Mouse (Mus musculus) hindbrain, embryonic 12.5 days (tissue): Measurements from ENCODE around the gene Itgbl1. TPM values are rescaled to one million over a fixed set of nuclear protein-coding genes. Genes with fewer than 3 reads are reported as not detected.
"Not testable (repeated sequence)": the region's sequence is repeated elsewhere in the genome, so short reads cannot be mapped to it uniquely, and the experiment has no call there.

ENCODE experiments used
- ATAC-seq: fragments of 200-750 bp; cut with Nextera tagmentation; 2 replicates; pipeline ENCODE4 v1.8.0; 2017; ENCODE audit warnings: moderate TSS enrichment; ENCODE audit not compliant: low FRiP score
- H3K27ac ChIP-seq: fragments of 300-500 bp; sonication (generic); 2 replicates; pipeline ENCODE4 v1.5.1; 2016; ENCODE audit warnings: mild to moderate bottlenecking
- H3K27me3 ChIP-seq: fragments of 300-500 bp; sonication (generic); 2 replicates; pipeline ENCODE4 v1.6.1; 2016; ENCODE audit warnings: mild to moderate bottlenecking
- H3K36me3 ChIP-seq: fragments of 300-500 bp; sonication (generic); 2 replicates; pipeline ENCODE4 v1.6.1; 2016; ENCODE audit warnings: mild to moderate bottlenecking
- H3K4me1 ChIP-seq: fragments of 300-500 bp; sonication (generic); 2 replicates; pipeline ENCODE4 v1.6.1; 2016
- H3K4me2 ChIP-seq: fragments of 300-500 bp; sonication (generic); replicated peaks from 2 replicates; pipeline ENCODE4 v1.6.1; 2016; ENCODE audit warnings: mild to moderate bottlenecking
- H3K4me3 ChIP-seq: fragments of 300-500 bp; sonication (generic); 2 replicates; pipeline ENCODE4 v1.5.1; 2016; ENCODE audit warnings: mild to moderate bottlenecking
- H3K9ac ChIP-seq: fragments of 300-500 bp; sonication (generic); 2 replicates; pipeline ENCODE4 v1.6.1; 2016; ENCODE audit warnings: mild to moderate bottlenecking, moderate library complexity
- H3K9me3 ChIP-seq: fragments of 300-500 bp; sonication (generic); replicated peaks from 2 replicates; pipeline ENCODE4 v1.6.1; 2016; ENCODE audit warnings: mild to moderate bottlenecking
- WGBS: fragments of 180-500 bp; shearing (Covaris S2); methylation state at CpG from one replicate; pipeline ENCODE4 v1.1.7; 2016; 5-methylcytosine and 5-hydroxymethylcytosine counted together
- polyA plus RNA-seq: library from polyadenylated mRNA; unstranded; fragments of >200 nt; fragmentation: Nextera tagmentation; extraction: Ambion mirVana; gene quantifications from 2 replicates; pipeline ENCODE4 v1.2.1, GENCODE M21; 2016

Gene Itgbl1
- 1.9 and 2.0 TPM in 2 replicates for polyA plus RNA-seq

GRCm38 (mm10) chr14:123659921-123660385, at the start of gene Itgbl1:
Itgbl1 (plus strand) TSS chr14:123659971.
- ATAC-seq = no peak; the same call in 1 of the 2 replicates

DNA sequence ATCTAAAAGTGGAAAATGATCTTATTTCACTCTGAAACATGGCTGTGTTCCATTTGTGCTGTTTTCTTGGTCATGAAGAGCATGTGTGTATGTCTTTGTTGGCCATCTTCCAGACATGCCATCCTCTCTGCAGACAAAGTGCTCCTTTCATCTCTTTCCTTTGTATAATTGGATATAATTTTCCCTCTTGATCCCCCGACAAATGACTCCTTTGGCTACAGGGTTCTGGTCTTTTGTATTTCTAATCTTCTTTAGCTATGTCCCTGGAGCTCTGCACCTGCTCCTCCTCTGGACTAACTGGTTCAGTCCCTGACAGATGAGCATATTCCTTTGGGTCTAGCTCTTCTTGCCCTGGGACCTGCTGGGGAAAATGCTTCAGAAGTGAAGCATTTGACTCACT, 36.8 kb upstream of the Itgbl1 start:
- ATAC-seq = peak; percentile 49
- Histone ChIP-seq H3K27ac (peak overlapping the region; percentile 18), H3K27me3 (no peaks in the 10 kb centered on the region), H3K9me3 (no peaks in the 10 kb centered on the region), H3K4me3 (no peak overlapping the region), H3K36me3 (no peaks in the 10 kb centered on the region), H3K9ac (no peak overlapping the region), H3K4me1 (0 out of 2 replicates have a peak, but pooled peaks cover 3% of the 10 kb centered on the region), H3K4me2 (no peak overlapping the region)
- 7% methylated on average over 1 of the region's 1 CpGs for WGBS

More at GRCm38 (mm10) chr14:123659921-123660385, at the start of gene Itgbl1:
- Histone ChIP-seq H3K9me3 (no peaks in the 10 kb centered on the region), H3K4me2 (no peak within 1 kb of the TSS), H3K27me3 (no peaks in the 10 kb centered on the region), H3K9ac (no peak within 1 kb of the TSS), H3K4me1 (peaks cover 5% of the 10 kb centered on the region), H3K36me3 (no peaks in the 10 kb centered on the region), H3K4me3 (no peak within 1 kb of the TSS), H3K27ac (no peak within 1 kb of the TSS)
- 35% methylated on average over 7 of the region's 7 CpGs for WGBS

DNA sequence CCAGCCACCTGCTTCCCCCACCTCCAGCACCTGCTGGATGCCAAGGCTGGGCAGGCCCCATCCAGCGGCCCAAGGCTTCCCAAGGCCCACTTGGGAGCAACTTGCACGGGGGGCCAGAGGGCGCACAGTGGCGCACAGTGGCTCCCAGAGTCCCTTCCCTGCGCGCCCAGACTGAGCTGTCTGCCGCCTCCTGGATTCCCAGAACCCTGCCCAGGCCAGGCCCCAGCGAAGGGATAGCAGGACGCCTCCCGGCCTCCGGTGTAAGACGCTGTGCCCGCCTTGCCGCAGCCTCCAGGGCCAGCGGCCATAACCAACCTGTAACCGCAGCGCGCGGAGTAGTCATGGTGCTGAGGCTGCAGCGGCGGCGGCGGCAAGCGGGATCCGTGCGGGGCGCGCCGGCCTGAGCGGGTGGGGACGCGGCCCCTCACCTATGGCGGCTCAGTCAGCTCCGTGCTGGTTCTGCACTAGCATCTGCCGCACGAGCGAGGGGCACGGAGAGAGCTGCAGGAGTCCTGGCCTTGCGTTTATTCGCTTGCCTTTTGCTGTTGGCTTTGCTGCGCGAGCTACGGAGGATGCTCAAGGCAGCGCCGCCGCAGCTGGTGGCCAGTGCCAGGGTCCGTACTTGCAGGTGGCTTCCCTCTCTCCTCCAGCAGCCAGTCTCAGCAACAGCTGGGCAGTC, 33.1 kb upstream of the Itgbl1 start, which contains the start of gene Nalcn:
Gene Nalcn (minus strand): TSS at position 644 of the 679 bp plus-strand sequence.
- peak; percentile 90 for ATAC-seq
- WGBS = under 1% methylated on average over 47 of the region's 47 CpGs
- Histone ChIP-seq H3K27me3 (no peaks in the 10 kb centered on the region), H3K4me3 (peak within 1 kb of the TSS; percentile 59), H3K9me3 (no peaks in the 10 kb centered on the region), H3K36me3 (no peaks in the 10 kb centered on the region), H3K27ac (peak within 1 kb of the TSS; percentile 66), H3K4me2 (peak within 1 kb of the TSS; percentile 83), H3K9ac (peak within 1 kb of the TSS; percentile 62), H3K4me1 (0 out of 2 replicates have a peak, but pooled peaks cover 3% of the 10 kb centered on the region)

DNA sequence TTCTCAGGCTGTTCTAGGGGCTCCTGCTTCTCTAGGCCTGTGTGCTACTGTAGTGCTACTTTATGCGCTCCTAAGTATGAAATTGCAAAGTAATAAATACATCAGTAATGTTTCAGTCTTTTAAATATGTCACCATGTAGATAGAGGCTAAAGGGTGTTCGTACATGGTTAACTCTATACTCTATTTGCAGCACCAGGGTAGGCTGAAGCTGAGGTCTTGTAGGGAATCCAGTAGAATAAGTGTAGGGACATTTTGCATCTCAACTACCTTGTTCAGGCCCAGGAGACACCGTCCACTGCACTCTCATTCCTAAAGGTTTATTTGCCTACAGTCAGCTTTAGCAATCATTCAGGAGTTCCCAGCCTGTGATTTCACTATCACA, 32.6 kb upstream of the Itgbl1 start:
- WGBS = 55% methylated on average over 3 of the region's 3 CpGs
- no peaks in the 10 kb centered on the region for H3K36me3 ChIP-seq
- peak overlapping the region; percentile 83 for H3K4me2 ChIP-seq
- H3K4me3 ChIP-seq = peak overlapping the region; percentile 59
- ATAC-seq = 0 out of 2 replicates have a peak, but pooled peaks have one; percentile 8
- H3K9me3 ChIP-seq = no peaks in the 10 kb centered on the region
- no peaks in the 10 kb centered on the region for H3K27me3 ChIP-seq
- H3K4me1 ChIP-seq = 0 out of 2 replicates have a peak, but pooled peaks cover 3% of the 10 kb centered on the region
- peak overlapping the region; percentile 66 for H3K27ac ChIP-seq
- peak overlapping the region; percentile 62 for H3K9ac ChIP-seq

- H3K27me3 ChIP-seq = no peaks in the 10 kb centered on the region
- no peaks in the 10 kb centered on the region for H3K36me3 ChIP-seq
- no peak overlapping the region for H3K4me3 ChIP-seq
- no peak overlapping the region for H3K27ac ChIP-seq
- H3K4me1 ChIP-seq = peaks cover 5% of the 10 kb centered on the region
- WGBS = 22% methylated on average over 20 of the region's 20 CpGs
- ATAC-seq = peak; percentile 92
- no peaks in the 10 kb centered on the region for H3K9me3 ChIP-seq
- peak overlapping the region; percentile 37 for H3K4me2 ChIP-seq
- no peak overlapping the region for H3K9ac ChIP-seq
Measured at GRCm38 (mm10) chr14:123661091-123661491, 1.3 kb downstream of the Itgbl1 start.

GRCm38 (mm10) chr14:123662386-123662785, 2.6 kb downstream of the Itgbl1 start:
- Histone ChIP-seq H3K27me3 (no peaks in the 10 kb centered on the region), H3K36me3 (no peaks in the 10 kb centered on the region), H3K9me3 (no peaks in the 10 kb centered on the region), H3K4me2 (no peak overlapping the region), H3K9ac (no peak overlapping the region), H3K4me1 (peaks cover 5% of the 10 kb centered on the region), H3K27ac (no peak overlapping the region), H3K4me3 (no peak overlapping the region)
- 96% methylated on average over 1 of the region's 1 CpGs for WGBS
- ATAC-seq = no peak

GRCm38 (mm10) chr14:123663206-123663605, 3.4 kb downstream of the Itgbl1 start:
- H3K9me3 ChIP-seq = no peaks in the 10 kb centered on the region
- no peak overlapping the region for H3K9ac ChIP-seq
- no peak for ATAC-seq
- peaks cover 5% of the 10 kb centered on the region for H3K4me1 ChIP-seq
- no peaks in the 10 kb centered on the region for H3K27me3 ChIP-seq
- H3K36me3 ChIP-seq = no peaks in the 10 kb centered on the region
- no peak overlapping the region for H3K27ac ChIP-seq
- H3K4me2 ChIP-seq = no peak overlapping the region
- no peak overlapping the region for H3K4me3 ChIP-seq

- ATAC-seq = no peak
- Histone ChIP-seq H3K36me3 (no peaks in the 10 kb centered on the region), H3K4me2 (no peak overlapping the region), H3K27ac (no peak overlapping the region), H3K9ac (no peak overlapping the region), H3K4me1 (peaks cover 5% of the 10 kb centered on the region), H3K9me3 (no peaks in the 10 kb centered on the region), H3K27me3 (no peaks in the 10 kb centered on the region), H3K4me3 (no peak overlapping the region)
Measured at GRCm38 (mm10) chr14:123664451-123664850, 4.7 kb downstream of the Itgbl1 start.

DNA sequence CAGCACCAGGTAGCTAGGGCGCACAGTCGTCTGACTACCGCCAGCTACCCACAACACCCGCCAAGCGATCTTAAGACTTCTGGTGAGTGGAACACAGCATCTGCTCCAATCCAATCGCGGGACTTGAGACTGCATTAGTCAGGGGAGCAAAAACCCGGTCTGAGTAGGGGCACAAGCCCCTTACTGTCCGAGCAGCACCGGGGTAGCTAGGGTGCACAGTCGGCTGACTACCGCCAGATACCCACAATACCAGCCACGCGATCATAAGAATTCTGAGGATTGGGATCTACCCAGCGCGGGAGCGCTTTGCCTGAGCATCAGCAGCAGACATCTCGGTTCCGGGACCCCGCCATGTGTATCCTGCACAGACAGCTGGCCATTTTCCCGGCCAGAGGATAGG, 11.3 kb downstream of the Itgbl1 start:
- H3K9me3 ChIP-seq, H3K4me1 ChIP-seq, H3K4me2 ChIP-seq, ATAC-seq, H3K4me3 ChIP-seq, H3K27me3 ChIP-seq, H3K36me3 ChIP-seq, H3K27ac ChIP-seq, H3K9ac ChIP-seq: not testable (repeated sequence)
- WGBS = 86% methylated on average over 21 of the region's 21 CpGs

- H3K4me3 ChIP-seq = no peak overlapping the region
- no peaks in the 10 kb centered on the region for H3K9me3 ChIP-seq
- no peaks in the 10 kb centered on the region for H3K36me3 ChIP-seq
- no peak for ATAC-seq
- H3K9ac ChIP-seq = no peak overlapping the region
- no peak overlapping the region for H3K27ac ChIP-seq
- H3K4me2 ChIP-seq = no peak overlapping the region
- 88% methylated on average over 2 of the region's 2 CpGs for WGBS
- no peaks in the 10 kb centered on the region for H3K27me3 ChIP-seq
- no peaks in the 10 kb centered on the region for H3K4me1 ChIP-seq
Measured at GRCm38 (mm10) chr14:123678091-123678490, 18.3 kb downstream of the Itgbl1 start.

DNA sequence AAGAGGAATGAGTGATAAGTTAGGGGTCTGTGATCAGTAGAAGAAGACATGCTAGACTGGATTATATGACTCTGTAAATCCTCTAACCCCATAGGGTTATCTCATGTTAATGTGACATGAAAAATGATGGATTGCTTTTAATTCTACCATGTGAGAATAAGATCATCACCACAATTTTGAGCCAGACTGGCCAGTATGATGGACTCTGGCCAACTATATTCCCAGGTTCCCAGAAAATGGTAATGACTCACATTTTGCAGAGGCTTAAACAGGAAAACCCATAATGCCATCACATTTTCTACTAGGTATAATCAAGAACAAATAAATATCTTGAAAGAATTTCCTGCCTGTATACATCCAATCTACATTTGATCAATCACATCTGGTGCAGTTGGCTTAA, 55.0 kb downstream of the Itgbl1 start:
- H3K4me1 ChIP-seq = no peaks in the 10 kb centered on the region
- H3K9ac ChIP-seq = no peak overlapping the region
- no peaks in the 10 kb centered on the region for H3K36me3 ChIP-seq
- no peak for ATAC-seq
- H3K9me3 ChIP-seq = no peaks in the 10 kb centered on the region
- no peak overlapping the region for H3K4me3 ChIP-seq
- no peaks in the 10 kb centered on the region for H3K27me3 ChIP-seq
- no peak overlapping the region for H3K4me2 ChIP-seq
- H3K27ac ChIP-seq = no peak overlapping the region

- no peaks in the 10 kb centered on the region for H3K9me3 ChIP-seq
- no peak overlapping the region for H3K4me3 ChIP-seq
- H3K4me2 ChIP-seq = no peak overlapping the region
- no peak overlapping the region for H3K27ac ChIP-seq
- H3K36me3 ChIP-seq = no peaks in the 10 kb centered on the region
- H3K9ac ChIP-seq = no peak overlapping the region
- WGBS = 88% methylated on average over 1 of the region's 1 CpGs
- no peaks in the 10 kb centered on the region for H3K27me3 ChIP-seq
- H3K4me1 ChIP-seq = no peaks in the 10 kb centered on the region
- no peak for ATAC-seq
Measured at GRCm38 (mm10) chr14:123742055-123742454, 82.3 kb downstream of the Itgbl1 start.

GRCm38 (mm10) chr14:123751017-123751416, 91.2 kb downstream of the Itgbl1 start:
- H3K4me1 ChIP-seq = no peaks in the 10 kb centered on the region
- no peaks in the 10 kb centered on the region for H3K9me3 ChIP-seq
- H3K9ac ChIP-seq = no peak overlapping the region
- no peaks in the 10 kb centered on the region for H3K36me3 ChIP-seq
- no peak for ATAC-seq
- H3K27me3 ChIP-seq = no peaks in the 10 kb centered on the region
- no peak overlapping the region for H3K27ac ChIP-seq
- no peak overlapping the region for H3K4me2 ChIP-seq
- no peak overlapping the region for H3K4me3 ChIP-seq
- WGBS = 67% methylated on average over 1 of the region's 1 CpGs
